Mouse (Mus musculus) spleen, adult 2 months (tissue): ENCODE measurements at regions not wholly inside any gene's neighbourhood (a gene's known extent, or its start where the extent isn't known, plus 50 kb on each side); places are given as distances from the start of the nearest gene placed in this dataset.
A peak's percentile ranks its signal among the peaks of the same experiment; 100 is the strongest.

Experiments used
- DNase-seq, 2 experiments: peaks; one replicate each; pipeline versions ENCODE4 v3.0.0 to v3.0.0-alpha.2; 2012 to 2021; ENCODE audit warnings: low spot score in 2 of 2, low read depth in 1 of 2
- H3K27ac ChIP-seq: fragments of 200-500 bp; 2 replicates; pipeline ENCODE4 v1.5.1; 2012; ENCODE audit warnings: low read length, inconsistent platforms; ENCODE audit not compliant: insufficient read depth
- H3K27me3 ChIP-seq: fragments of 200-500 bp; 2 replicates; pipeline ENCODE4 v1.6.1; 2012; ENCODE audit warnings: mild to moderate bottlenecking, moderate library complexity, low read length, inconsistent platforms; ENCODE audit not compliant: control insufficient read depth, insufficient read depth
- H3K36me3 ChIP-seq: fragments of 200-500 bp; 2 replicates; pipeline ENCODE4 v1.6.1; 2012; ENCODE audit warnings: mild to moderate bottlenecking, low read length, inconsistent platforms; ENCODE audit not compliant: control insufficient read depth, insufficient read depth
- H3K4me1 ChIP-seq: fragments of 200-500 bp; 2 replicates; pipeline ENCODE4 v1.6.1; 2011; ENCODE audit warnings: inconsistent platforms; ENCODE audit not compliant: control insufficient read depth, insufficient read depth, insufficient read length
- H3K4me3 ChIP-seq: fragments of 200-500 bp; 2 replicates; pipeline ENCODE4 v1.5.1; 2011; ENCODE audit warnings: mild to moderate bottlenecking, inconsistent platforms; ENCODE audit not compliant: insufficient read depth, insufficient read length; ENCODE audit errors: extremely low read depth
- CTCF ChIP-seq: fragments of 200-500 bp; IDR thresholded peaks from 2 replicates; pipeline ENCODE4 v1.5.1; 2011; ENCODE audit warnings: mild to moderate bottlenecking, inconsistent platforms; ENCODE audit not compliant: insufficient read depth, insufficient read length, insufficient replicate concordance; ENCODE audit errors: extremely low read depth
- POLR2A ChIP-seq: fragments of 200-500 bp; IDR thresholded peaks from 2 replicates; pipeline ENCODE4 v1.6.1; 2011; ENCODE audit warnings: low read depth, low read length, inconsistent platforms
- WGBS: fragments of 180-500 bp; shearing (Covaris S2); methylation state at CpG from one replicate; pipeline ENCODE4 v1.1.7; 2018; 5-methylcytosine and 5-hydroxymethylcytosine counted together

GRCm38 (mm10) chr9:69662394-69662793 lies 98.3 kb downstream of the Foxb1 start:
- TF ChIP-seq POLR2A (no peak), CTCF (no peak)
- Histone ChIP-seq H3K36me3 (no peaks in the 10 kb centered on the region), H3K27me3 (no peaks in the 10 kb centered on the region; the same call in 1 of the 2 replicates), H3K4me1 (no peaks in the 10 kb centered on the region), H3K27ac (no peak overlapping the region), H3K4me3 (no peak overlapping the region)
- 49% methylated on average over 5 of the region's 5 CpGs for WGBS
- DNase-seq, result no peak

GRCm38 (mm10) chr9:69658276-69658675 lies 102.5 kb downstream of the Foxb1 start:
- Histone ChIP-seq H3K4me3 (no peak overlapping the region), H3K36me3 (no peaks in the 10 kb centered on the region), H3K27me3 (no peaks in the 10 kb centered on the region), H3K4me1 (no peaks in the 10 kb centered on the region), H3K27ac (no peak overlapping the region)
- DNase-seq, result no peak
- TF ChIP-seq POLR2A (no peak), CTCF (no peak)
- 93% methylated on average over 4 of the region's 4 CpGs for WGBS

GRCm38 (mm10) chr9:69656053-69656452 lies 104.7 kb downstream of the Foxb1 start:
- WGBS, result 31% methylated on average over 6 of the region's 6 CpGs
- Histone ChIP-seq H3K27me3 (no peaks in the 10 kb centered on the region), H3K36me3 (no peaks in the 10 kb centered on the region), H3K4me1 (no peaks in the 10 kb centered on the region), H3K27ac (no peak overlapping the region), H3K4me3 (no peak overlapping the region)
- no peak for DNase-seq
- TF ChIP-seq CTCF (no peak), POLR2A (no peak)

GRCm38 (mm10) chr9:69652106-69652505 lies 108.6 kb downstream of the Foxb1 start:
- no peaks in the 10 kb centered on the region for H3K36me3 ChIP-seq
- WGBS, result 68% methylated on average over 4 of the region's 4 CpGs
- no peak overlapping the region for H3K27ac ChIP-seq
- no peak for TF ChIP-seq CTCF
- TF ChIP-seq POLR2A, result no peak
- no peak overlapping the region for H3K4me3 ChIP-seq
- no peak for DNase-seq
- no peaks in the 10 kb centered on the region for H3K4me1 ChIP-seq
- H3K27me3 ChIP-seq, result no peaks in the 10 kb centered on the region; the same call in 1 of the 2 replicates

GRCm38 (mm10) chr9:69651608-69652007 lies 109.1 kb downstream of the Foxb1 start:
- H3K36me3 ChIP-seq, result no peaks in the 10 kb centered on the region
- H3K27me3 ChIP-seq, result no peaks in the 10 kb centered on the region; the same call in 1 of the 2 replicates
- TF ChIP-seq POLR2A (no peak), CTCF (no peak)
- 64% methylated on average over 8 of the region's 8 CpGs for WGBS
- no peaks in the 10 kb centered on the region for H3K4me1 ChIP-seq
- no peak for DNase-seq
- H3K4me3 ChIP-seq, result no peak overlapping the region
- H3K27ac ChIP-seq, result no peak overlapping the region

GRCm38 (mm10) chr9:69642591-69642990 lies 118.1 kb downstream of the Foxb1 start:
- no peaks in the 10 kb centered on the region for H3K36me3 ChIP-seq
- no peak overlapping the region for H3K4me3 ChIP-seq
- TF ChIP-seq POLR2A (no peak), CTCF (no peak)
- H3K27me3 ChIP-seq, result no peaks in the 10 kb centered on the region
- no peaks in the 10 kb centered on the region for H3K4me1 ChIP-seq
- H3K27ac ChIP-seq, result no peak overlapping the region
- 57% methylated on average over 5 of the region's 5 CpGs for WGBS
- no peak for DNase-seq

- Histone ChIP-seq H3K4me1 (no peaks in the 10 kb centered on the region), H3K36me3 (no peaks in the 10 kb centered on the region), H3K27me3 (no peaks in the 10 kb centered on the region), H3K27ac (no peak overlapping the region), H3K4me3 (no peak overlapping the region)
- TF ChIP-seq POLR2A (no peak), CTCF (peak; percentile 42; the same call in 1 of the 2 replicates)
- 25% methylated on average over 7 of the region's 7 CpGs for WGBS
- peak in 1 of 2 experiments; percentile 48 for DNase-seq
Observed at GRCm38 (mm10) chr9:69623312-69623711, 137.4 kb downstream of the Foxb1 start.
